Mouse (Mus musculus) midbrain, embryonic 16.5 days (tissue): Measurements from ENCODE around the gene Sox15. TPM values are rescaled to one million over a fixed set of nuclear protein-coding genes. Genes with fewer than 3 reads are reported as not detected.

Experiments
- ATAC-seq: fragments of 200-750 bp; cut with Nextera tagmentation; 2 replicates; pipeline ENCODE4 v1.8.0; 2017; ENCODE audit warnings: moderate TSS enrichment
- H3K27ac ChIP-seq: fragments of 300-500 bp; sonication (generic); 2 replicates; pipeline ENCODE4 v1.5.1; 2014; ENCODE audit warnings: mild to moderate bottlenecking, low read length, mixed read lengths
- H3K27me3 ChIP-seq: fragments of 300-500 bp; sonication (generic); 2 replicates; pipeline ENCODE4 v1.6.1; 2014; ENCODE audit warnings: low read depth, low read length, mixed read lengths; ENCODE audit not compliant: control insufficient read depth, insufficient read depth
- H3K36me3 ChIP-seq: fragments of 300-500 bp; sonication (generic); 2 replicates; pipeline ENCODE4 v1.6.1; 2014; ENCODE audit warnings: mild to moderate bottlenecking, low read length, moderate library complexity, mixed read lengths; ENCODE audit not compliant: control insufficient read depth, insufficient read depth
- H3K4me1 ChIP-seq: fragments of 300-500 bp; sonication (generic); 2 replicates; pipeline ENCODE4 v1.6.1; 2014; ENCODE audit warnings: mild to moderate bottlenecking, low read length, mixed read lengths; ENCODE audit not compliant: control insufficient read depth, insufficient read depth
- H3K4me2 ChIP-seq: fragments of 300-500 bp; sonication (generic); 2 replicates; pipeline ENCODE4 v1.6.1; 2014; ENCODE audit warnings: mild to moderate bottlenecking, low read length, mixed read lengths
- H3K4me3 ChIP-seq: fragments of 300-500 bp; sonication (generic); 2 replicates; pipeline ENCODE4 v1.5.1; 2014; ENCODE audit warnings: low read depth, mild to moderate bottlenecking, low read length, moderate library complexity, mixed read lengths
- H3K9ac ChIP-seq: fragments of 300-500 bp; sonication (generic); 2 replicates; pipeline ENCODE4 v1.6.1; 2014; ENCODE audit warnings: low read depth, low read length, mixed read lengths
- H3K9me3 ChIP-seq: fragments of 300-500 bp; sonication (generic); replicated peaks from 2 replicates; pipeline ENCODE4 v1.6.1; 2014; ENCODE audit warnings: mild to moderate bottlenecking, low read length, mixed read lengths; ENCODE audit not compliant: control insufficient read depth, poor library complexity, severe bottlenecking
- WGBS: fragments of 180-500 bp; shearing (Covaris S2); extraction: QIAGEN DNeasy Blood & Tissue Kit; methylation state at CpG from one replicate; pipeline ENCODE4 v1.1.7; 2014; 5-methylcytosine and 5-hydroxymethylcytosine counted together
- polyA plus RNA-seq: library from polyadenylated mRNA; unstranded; fragments of >200 nt; fragmentation: Nextera tagmentation; extraction: Ambion mirVana; gene quantifications from 2 replicates; pipeline ENCODE4 v1.2.1, GENCODE M21; 2015

The Sox15 gene
- not detected in 2 replicates for polyA plus RNA-seq

GRCm38 (mm10) chr11:69655264-69656064 lies at the start of gene Sox15:
TSS of gene Sox15 (plus strand) at chr11:69655314.
- H3K27me3 ChIP-seq, result no peaks in the 10 kb centered on the region
- 23% methylated on average over 34 of the region's 34 CpGs for WGBS
- no peaks in the 10 kb centered on the region for H3K9me3 ChIP-seq
- peak; percentile 52; the same call in 1 of the 2 replicates for ATAC-seq
- peaks cover 6% of the 10 kb centered on the region; the same call in 1 of the 2 replicates for H3K4me1 ChIP-seq
- no peak within 1 kb of the TSS for H3K27ac ChIP-seq
- H3K4me3 ChIP-seq, result no peak within 1 kb of the TSS; the same call in 1 of the 2 replicates
- H3K4me2 ChIP-seq, result no peak within 1 kb of the TSS
- 0 out of 2 replicates have a peak within 1 kb of the TSS, but pooled peaks have one; percentile 20 for H3K9ac ChIP-seq
- peaks cover 37% of the 10 kb centered on the region for H3K36me3 ChIP-seq

- H3K36me3 ChIP-seq, result peaks cover 7% of the 10 kb centered on the region
- peak within 1 kb of the TSS; percentile 81 for H3K27ac ChIP-seq
- peak; percentile 92 for ATAC-seq
- H3K4me1 ChIP-seq, result peaks cover 17% of the 10 kb centered on the region
- H3K4me3 ChIP-seq, result peak within 1 kb of the TSS; percentile 73
- H3K9ac ChIP-seq, result peak within 1 kb of the TSS; percentile 89
- peak within 1 kb of the TSS; percentile 76 for H3K4me2 ChIP-seq
- H3K9me3 ChIP-seq, result no peaks in the 10 kb centered on the region
- no peaks in the 10 kb centered on the region for H3K27me3 ChIP-seq
- 2% methylated on average over 31 of the region's 32 CpGs for WGBS
Measured at GRCm38 (mm10) chr11:69605726-69606490, 49.2 kb upstream of the Sox15 start, which contains the start of gene Atp1b2. TSS of gene Atp1b2 (minus strand) at chr11:69605942.

GRCm38 (mm10) chr11:69606491-69606795 lies 48.7 kb upstream of the Sox15 start:
- Histone ChIP-seq H3K4me1 (peaks cover 17% of the 10 kb centered on the region), H3K36me3 (peaks cover 7% of the 10 kb centered on the region), H3K9ac (peak overlapping the region; percentile 36; the same call in 1 of the 2 replicates), H3K4me2 (peak overlapping the region; percentile 76), H3K4me3 (peak overlapping the region; percentile 73), H3K27me3 (no peaks in the 10 kb centered on the region), H3K9me3 (no peaks in the 10 kb centered on the region), H3K27ac (peak overlapping the region; percentile 25; the same call in 1 of the 2 replicates)
- ATAC-seq, result no peak
- WGBS, result 67% methylated on average over 2 of the region's 2 CpGs

GRCm38 (mm10) chr11:69606832-69607231 lies 48.3 kb upstream of the Sox15 start:
- H3K4me1 ChIP-seq, result peaks cover 17% of the 10 kb centered on the region
- ATAC-seq, result no peak
- H3K4me3 ChIP-seq, result no peak overlapping the region
- no peaks in the 10 kb centered on the region for H3K9me3 ChIP-seq
- H3K9ac ChIP-seq, result no peak overlapping the region
- no peaks in the 10 kb centered on the region for H3K27me3 ChIP-seq
- H3K27ac ChIP-seq, result no peak overlapping the region
- no peak overlapping the region for H3K4me2 ChIP-seq
- peaks cover 3% of the 10 kb centered on the region for H3K36me3 ChIP-seq
- WGBS, result 83% methylated on average over 2 of the region's 2 CpGs

- 90% methylated on average over 3 of the region's 3 CpGs for WGBS
Measured at GRCm38 (mm10) chr11:69608525-69608924, 46.6 kb upstream of the Sox15 start.

GRCm38 (mm10) chr11:69609416-69609815 lies 45.7 kb upstream of the Sox15 start:
- H3K4me1 ChIP-seq, result peaks cover 10% of the 10 kb centered on the region; the same call in 1 of the 2 replicates
- 63% methylated on average over 7 of the region's 7 CpGs for WGBS
- no peak overlapping the region for H3K4me2 ChIP-seq
- H3K4me3 ChIP-seq, result no peak overlapping the region
- no peak for ATAC-seq
- H3K9me3 ChIP-seq, result no peaks in the 10 kb centered on the region
- no peaks in the 10 kb centered on the region for H3K27me3 ChIP-seq
- no peak overlapping the region for H3K27ac ChIP-seq
- H3K9ac ChIP-seq, result no peak overlapping the region
- no peaks in the 10 kb centered on the region for H3K36me3 ChIP-seq

More at GRCm38 (mm10) chr11:69608525-69608924, 46.6 kb upstream of the Sox15 start:
- ATAC-seq, result no peak
- Histone ChIP-seq H3K27me3 (no peaks in the 10 kb centered on the region), H3K4me3 (no peak overlapping the region), H3K27ac (no peak overlapping the region), H3K4me1 (peaks cover 15% of the 10 kb centered on the region), H3K9ac (no peak overlapping the region), H3K4me2 (no peak overlapping the region), H3K9me3 (no peaks in the 10 kb centered on the region), H3K36me3 (no peaks in the 10 kb centered on the region)

GRCm38 (mm10) chr11:69610899-69611298 lies 44.2 kb upstream of the Sox15 start:
- H3K4me1 ChIP-seq, result peaks cover 9% of the 10 kb centered on the region; the same call in 1 of the 2 replicates
- no peak overlapping the region for H3K9ac ChIP-seq
- no peak overlapping the region for H3K4me3 ChIP-seq
- H3K4me2 ChIP-seq, result no peak overlapping the region
- no peak overlapping the region for H3K27ac ChIP-seq
- ATAC-seq, result no peak
- no peaks in the 10 kb centered on the region for H3K36me3 ChIP-seq
- WGBS, result 74% methylated on average over 4 of the region's 4 CpGs
- no peaks in the 10 kb centered on the region for H3K27me3 ChIP-seq
- no peaks in the 10 kb centered on the region for H3K9me3 ChIP-seq

- WGBS, result 3% methylated on average over 18 of the region's 19 CpGs
- no peak overlapping the region for H3K9ac ChIP-seq
- no peaks in the 10 kb centered on the region for H3K36me3 ChIP-seq
- H3K4me1 ChIP-seq, result peaks cover 4% of the 10 kb centered on the region; the same call in 1 of the 2 replicates
- no peak overlapping the region for H3K27ac ChIP-seq
- no peak overlapping the region for H3K4me3 ChIP-seq
- ATAC-seq, result no peak
- H3K4me2 ChIP-seq, result peak overlapping the region; percentile 22
- H3K27me3 ChIP-seq, result no peaks in the 10 kb centered on the region
- H3K9me3 ChIP-seq, result no peaks in the 10 kb centered on the region
Measured at GRCm38 (mm10) chr11:69613553-69614256, 41.4 kb upstream of the Sox15 start.
